Mouse (Mus musculus): ENCODE measurements around the gene Arglu1. TPM values are rescaled to one million over a fixed set of nuclear protein-coding genes. Genes with fewer than 3 reads are reported as not detected.

The Arglu1 gene
- polyA plus RNA-seq (2017; shearing (Covaris generic)): 100 to 1,000 TPM; 162 to 193 TPM

DNA sequence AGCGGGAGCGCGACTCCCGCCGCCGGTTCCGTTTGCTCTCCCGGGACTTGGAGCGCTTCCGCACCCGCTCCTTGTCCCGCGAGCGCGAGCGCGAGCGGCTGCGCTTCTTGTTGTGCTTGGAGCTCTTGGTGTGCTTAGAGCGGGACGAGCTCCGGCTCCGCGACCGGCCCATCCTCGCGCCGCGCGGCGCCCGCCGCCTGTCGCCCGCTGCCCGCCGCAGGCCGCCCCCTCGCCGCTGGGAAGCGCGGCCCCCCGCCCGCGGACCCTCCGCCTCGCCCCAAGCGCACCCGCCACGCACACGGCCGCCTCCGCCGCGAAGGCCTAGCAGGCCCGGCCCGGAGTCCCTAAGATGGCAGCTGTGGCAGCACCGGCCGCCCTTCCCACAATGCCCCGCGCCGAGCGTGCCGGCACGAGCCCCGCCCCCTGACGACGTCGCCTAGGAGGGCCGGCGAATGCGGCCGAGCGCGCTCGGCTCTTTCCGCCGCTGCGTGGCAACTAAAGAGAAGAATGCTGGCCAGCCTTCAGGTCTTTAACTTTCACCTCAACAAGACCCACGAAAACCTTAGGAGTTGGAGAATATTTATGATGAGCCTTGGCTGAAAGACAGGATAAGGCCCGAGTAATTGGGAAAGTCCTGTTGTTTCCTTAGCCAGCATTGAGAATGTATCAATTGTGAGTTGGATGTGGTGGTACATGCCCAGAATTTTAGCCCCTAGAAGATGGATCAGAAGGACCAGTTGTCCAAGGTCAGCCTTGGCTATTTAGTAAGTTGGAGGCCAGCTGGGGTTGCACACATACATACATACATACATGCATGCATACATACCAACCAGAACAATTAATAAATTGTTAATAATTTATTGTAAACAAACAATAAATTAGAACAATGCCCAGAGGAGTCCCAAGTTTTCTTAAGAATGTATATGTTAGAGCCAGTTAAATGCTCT lies at the start of gene Arglu1:
Arglu1 (minus strand) TSS at position 376 of the 947 bp plus-strand sequence.
- peak; percentile 89 for ATAC-seq

DNA sequence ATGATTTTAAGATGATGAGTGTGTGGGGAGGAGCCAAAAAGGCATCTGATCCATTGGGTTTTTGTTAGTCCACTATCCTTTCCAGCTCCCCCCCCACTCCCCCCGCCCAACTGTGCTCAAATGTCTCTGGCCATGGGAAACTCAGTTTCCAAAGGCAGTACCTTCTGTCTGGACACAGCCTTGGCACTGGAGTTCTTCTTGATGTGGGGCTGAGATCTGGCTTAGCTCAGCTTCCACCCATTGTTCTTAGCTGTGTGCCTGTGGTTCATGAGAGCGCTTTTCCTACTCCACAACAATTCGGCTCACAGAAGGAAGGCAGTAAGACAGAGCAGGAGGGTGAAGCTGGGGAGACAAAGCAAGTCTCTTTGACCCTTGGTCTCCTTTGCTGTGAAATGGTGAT lies 47.0 kb upstream of the Arglu1 start:
- no peak for ATAC-seq

DNA sequence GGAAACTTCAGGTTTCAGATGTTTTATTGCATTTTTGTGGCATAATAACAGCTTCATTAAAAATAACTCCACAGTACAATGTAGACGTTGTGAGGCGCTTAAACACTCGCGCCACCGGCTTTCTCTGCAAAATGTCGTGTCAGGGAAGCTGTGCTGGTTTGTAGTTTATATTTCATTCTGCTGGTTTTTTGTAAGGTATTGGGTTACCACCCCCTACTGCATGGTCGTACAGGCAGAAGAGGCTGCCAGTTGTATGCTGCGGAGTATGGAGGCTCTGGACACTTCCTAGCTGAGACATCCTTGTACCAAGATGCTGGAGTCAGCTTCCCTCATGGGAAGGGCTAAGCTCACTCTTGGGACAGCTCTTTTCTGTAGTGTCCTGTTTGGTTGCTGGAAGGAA lies 46.5 kb upstream of the Arglu1 start:
- ATAC-seq: no peak

DNA sequence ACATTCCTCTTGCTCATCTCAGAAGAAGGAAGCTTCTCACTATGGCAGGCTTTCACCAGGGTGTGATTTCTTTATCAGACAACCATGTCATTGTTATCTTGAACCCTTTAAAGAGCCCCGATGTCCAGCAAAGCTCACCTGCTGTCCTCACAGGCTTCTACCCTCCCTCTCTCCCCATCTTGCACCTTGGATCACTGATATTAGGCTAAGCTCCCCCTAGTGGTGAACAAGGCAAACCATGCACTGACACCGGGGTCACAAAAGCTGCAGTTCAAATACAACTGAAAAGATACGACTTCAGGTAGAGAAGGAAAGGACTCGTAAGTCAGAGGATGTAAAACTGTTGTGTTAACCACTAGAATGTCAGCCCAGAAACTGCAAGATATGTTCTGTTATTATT lies 43.5 kb upstream of the Arglu1 start:
- ATAC-seq: no peak

DNA sequence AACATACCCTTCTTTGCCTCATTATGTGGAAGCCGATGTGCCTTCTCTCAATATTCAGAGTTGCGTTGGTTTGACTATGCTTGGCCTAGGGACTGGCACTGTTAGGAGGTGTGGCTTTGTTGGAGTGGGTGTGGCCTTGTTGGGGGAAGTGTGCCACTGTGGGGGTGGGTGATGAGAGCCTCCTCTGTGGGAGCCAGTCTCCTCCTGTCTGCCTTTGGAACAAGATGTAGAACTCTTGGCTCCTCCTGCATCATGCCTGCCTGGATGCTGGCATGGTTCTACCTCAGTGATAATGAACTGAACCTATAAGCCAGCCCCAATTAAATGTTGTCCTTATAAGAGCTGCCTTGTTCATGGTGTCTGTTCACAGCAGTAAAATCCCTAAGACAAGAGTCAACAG lies 38.3 kb upstream of the Arglu1 start:
- no peak for ATAC-seq

DNA sequence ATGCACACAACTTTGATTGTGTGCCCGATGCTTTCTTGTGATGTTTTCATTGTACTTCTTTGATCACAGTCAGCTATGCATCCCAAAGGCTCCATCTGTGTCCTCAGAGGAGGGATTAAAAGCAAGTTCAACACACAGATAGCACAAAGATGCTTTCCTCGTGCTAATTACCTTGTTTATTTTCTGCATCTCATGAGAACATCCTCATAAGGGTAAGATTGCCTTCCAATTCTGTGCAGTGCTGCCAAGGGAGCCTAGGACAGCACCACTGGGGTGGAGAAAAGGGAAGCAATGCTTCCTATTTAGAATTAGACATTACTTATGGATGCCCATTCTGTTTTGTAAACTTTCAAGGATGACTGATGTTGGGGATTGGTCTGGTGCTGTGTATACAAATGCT lies 36.2 kb upstream of the Arglu1 start:
- no peak for ATAC-seq

DNA sequence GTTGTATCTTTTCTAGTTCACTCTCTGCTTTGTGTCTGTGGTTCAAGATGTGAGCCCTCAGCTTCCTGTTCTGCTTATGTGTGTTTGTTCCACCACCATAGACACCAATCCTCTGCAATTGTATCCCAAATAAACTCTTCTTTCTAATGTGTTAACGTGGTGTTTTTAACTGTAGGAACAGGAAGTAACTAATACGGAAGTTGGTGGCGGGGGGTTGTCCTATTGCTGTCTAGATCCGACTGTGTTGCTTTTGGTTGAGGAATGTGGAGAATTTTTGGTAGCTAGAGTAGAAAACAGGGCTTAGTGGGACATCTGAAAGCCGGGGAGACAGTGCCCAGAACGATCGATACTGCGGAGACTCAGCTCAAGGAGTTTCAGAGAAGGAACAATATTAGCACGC lies 14.5 kb upstream of the Arglu1 start:
- ATAC-seq: no peak

DNA sequence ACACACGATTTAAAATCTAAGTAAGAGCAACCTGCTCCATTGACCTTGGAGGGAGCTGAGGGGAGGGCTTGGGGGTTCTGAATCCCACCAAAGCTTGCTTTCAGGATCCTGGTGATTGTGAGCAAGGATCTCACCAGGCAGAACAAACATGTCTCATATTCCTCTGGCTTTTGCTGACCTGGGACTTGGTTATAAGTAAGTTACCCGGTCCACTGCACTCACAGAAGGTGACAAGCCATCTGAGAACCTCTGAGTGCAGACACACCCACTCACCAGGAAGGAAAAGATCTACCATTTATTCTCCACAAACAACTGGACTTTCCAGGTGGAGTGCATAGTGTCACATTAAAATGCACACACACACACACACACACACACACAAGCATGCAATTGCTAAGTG lies 13.3 kb upstream of the Arglu1 start:
- ATAC-seq: no peak

DNA sequence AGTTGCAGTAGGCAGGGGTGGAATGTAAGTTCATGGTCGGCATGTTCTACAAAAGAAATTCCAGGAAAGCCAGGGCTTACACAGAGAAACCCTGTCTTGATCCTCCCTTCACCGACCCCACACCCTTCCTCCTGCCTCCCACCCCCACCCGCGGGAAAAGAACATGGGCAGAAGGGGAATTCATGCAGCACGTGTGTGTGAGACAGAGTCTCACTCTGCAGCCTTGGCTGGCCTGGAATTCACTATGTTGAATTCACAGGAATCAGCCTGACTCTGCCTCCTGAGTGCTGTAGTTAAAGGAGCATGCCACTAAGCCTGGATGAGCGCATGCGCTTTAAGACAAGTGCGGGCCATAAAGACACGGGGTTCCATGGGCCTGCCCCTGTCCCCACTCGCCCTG lies 10.5 kb upstream of the Arglu1 start:
- ATAC-seq: no peak

DNA sequence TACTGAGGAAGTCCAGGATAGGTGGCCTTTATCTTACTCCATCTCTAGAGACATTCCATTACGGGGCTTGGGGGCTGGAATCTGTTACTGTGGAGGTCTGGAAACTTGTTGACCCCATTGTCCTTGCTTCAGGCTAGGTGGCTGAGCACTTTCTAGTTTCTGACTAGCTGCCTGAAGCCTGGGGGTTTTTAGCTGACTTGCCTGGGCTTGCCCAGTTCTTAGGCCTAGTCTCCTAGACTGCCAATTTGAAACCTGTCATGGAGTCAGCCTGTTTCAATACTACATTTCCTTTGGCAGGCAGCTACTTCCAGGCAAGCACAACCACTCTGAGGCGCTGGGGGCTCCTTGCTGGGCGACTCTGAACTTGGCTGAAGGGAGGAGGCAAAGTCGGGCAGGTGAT lies 9.9 kb upstream of the Arglu1 start:
- ATAC-seq: no peak

DNA sequence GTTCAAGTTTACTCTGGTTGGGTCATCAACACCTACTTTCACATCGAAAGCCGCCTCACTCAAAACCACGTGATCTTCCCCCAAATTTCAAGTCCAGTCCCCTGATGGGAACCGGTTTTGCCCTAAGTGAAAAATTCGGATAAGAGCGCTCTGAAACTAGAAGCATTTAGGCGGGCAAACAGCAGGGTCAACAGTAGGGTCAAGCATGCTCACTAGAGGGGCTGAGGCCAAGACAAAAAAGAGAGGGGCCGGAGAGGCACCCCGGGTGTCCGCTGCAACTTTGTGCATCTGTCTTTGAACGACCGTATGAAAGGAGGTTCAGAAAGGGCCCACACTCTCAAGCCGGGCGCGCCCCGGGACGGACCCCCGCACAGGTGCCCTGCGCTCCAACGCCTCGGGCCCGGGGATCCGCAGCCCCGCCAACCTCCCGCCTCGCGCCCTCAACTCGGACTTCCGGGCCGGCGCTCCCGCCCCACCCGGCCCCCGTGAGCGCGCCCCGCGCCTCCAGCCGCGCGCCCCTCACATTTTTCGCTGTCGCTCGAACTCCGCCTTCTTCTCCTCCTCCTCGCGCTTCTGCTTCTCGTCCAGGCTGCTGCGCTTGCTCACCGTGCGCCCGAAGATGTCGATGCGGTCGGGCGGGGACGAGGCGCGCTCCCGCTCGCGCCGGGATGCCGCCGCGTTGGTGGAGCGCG lies 721 bp downstream of the Arglu1 start:
- ATAC-seq: peak; percentile 33

DNA sequence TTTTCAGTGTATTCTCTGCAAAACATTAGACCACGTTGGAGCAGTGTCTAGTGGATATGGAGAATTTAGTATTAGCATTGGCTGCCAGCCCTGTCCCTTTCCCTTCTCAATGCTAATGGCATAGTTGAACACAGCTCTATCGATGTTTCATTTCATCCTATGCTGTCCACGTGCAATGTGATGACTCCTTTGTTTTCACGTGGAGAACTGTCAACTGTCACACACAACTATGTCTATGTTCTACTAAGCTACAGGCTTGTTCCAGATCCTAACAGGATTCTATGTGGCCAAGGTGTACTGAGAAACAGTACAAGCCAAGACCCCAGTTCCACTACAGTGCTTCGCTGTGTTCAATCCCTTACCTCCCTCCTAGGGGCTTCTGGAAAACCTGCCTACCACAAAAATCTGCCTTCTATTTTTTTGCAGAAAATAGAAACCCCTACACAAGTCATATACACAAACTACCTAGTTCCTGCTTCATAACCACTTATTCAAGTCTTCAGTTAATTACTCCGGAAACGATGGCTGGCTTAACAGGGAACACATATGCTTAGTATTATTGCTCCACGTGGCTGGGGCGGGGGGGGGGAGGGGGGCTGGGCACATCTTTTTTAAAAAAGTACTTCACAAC lies 1.4 kb downstream of the Arglu1 start:
- peak; percentile 20 for ATAC-seq

DNA sequence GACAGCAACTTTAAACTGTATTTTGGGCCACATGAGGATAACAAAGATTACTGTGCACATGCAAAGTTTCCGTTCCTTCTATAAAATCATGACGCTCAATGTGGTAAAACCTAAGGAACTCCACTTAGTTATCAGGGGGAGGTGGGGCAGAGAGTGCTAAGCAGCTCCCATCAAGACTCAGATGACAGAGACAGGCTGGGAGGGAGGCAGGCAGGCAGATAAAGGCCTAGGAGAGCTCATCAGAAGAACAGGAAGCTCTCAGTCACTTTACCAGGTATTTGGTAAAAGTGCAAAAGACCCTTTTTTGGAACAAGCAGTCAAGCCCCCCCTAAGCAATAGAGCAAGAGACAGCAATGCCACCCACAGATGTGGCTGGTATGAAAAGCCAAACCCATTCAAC lies 4.8 kb downstream of the Arglu1 start:
- ATAC-seq: no peak

DNA sequence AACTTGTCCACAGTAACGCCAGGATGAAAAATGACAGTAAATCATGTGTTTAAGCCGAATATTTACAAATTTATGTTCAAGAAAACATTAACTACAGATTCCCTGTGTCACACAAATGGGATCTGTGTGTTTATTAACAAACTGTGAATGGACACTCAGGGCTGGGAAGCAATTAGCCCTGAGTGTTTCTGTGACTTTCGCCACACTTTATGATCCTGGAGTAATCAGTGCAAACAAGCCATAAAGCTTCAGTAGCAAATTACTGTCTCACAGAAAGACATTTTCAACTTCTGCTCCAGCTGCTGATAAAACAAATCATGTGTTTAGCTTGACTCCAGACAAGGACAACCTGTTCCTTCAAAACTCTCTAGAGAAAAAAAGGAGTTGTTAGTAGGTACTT lies 7.6 kb downstream of the Arglu1 start:
- no peak for ATAC-seq

DNA sequence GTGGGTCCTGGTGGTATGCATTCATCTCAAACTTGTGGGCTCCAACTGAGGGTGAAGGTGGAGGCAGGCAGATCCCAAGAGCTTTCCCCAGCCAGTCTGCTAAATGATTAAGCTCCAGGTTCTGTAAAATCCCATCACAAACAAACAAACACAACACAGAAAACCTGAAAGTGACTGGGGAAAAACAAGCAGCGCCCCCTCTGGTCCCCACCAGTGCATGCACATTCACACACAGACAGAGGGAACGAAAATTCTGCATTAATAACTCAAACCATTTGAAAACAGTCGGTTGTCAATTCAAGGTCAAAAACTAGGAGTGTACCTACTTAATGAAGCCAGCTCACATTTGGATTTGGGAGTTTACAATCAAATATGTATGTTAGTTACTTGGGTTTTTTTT lies 12.1 kb downstream of the Arglu1 start:
- no peak for ATAC-seq

DNA sequence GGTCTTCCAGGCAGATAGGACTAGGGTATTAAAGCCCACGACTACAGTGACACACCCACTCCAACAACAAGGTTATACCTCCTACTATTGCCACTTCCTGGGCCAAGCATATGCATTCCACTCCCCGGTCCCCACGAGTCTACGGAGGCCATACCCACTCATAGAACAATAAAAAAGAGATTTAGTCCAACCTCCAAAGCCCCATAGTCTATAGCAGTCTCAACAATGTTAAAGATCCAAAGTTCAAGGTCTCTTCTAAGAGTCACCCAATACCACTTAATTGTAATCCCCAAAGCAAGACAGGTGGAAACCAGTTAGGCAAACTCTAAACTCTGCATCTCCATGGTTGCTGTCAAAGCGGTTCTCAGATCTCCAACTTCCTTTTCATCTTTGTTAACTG lies 15.5 kb downstream of the Arglu1 start:
- ATAC-seq: no peak

DNA sequence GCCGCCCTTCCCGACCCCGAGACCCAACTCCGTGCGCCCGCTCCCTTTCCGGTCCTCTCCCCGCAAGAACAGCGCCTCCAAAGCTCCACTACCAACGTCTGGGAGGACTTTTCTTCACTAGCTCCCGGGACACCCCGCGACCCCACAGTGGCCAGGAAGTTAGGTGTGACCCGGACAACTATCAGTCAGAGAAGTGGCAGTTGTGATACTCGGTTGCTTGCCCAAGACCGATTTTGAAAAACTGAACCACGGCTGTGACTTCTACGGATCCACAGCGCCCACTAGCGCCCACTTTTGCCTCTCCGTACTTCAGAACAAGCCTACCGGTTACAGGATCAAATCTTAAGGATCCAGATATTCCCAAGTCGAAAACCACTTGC lies 28.6 kb downstream of the Arglu1 start:
- peak; percentile 53 for ATAC-seq

DNA sequence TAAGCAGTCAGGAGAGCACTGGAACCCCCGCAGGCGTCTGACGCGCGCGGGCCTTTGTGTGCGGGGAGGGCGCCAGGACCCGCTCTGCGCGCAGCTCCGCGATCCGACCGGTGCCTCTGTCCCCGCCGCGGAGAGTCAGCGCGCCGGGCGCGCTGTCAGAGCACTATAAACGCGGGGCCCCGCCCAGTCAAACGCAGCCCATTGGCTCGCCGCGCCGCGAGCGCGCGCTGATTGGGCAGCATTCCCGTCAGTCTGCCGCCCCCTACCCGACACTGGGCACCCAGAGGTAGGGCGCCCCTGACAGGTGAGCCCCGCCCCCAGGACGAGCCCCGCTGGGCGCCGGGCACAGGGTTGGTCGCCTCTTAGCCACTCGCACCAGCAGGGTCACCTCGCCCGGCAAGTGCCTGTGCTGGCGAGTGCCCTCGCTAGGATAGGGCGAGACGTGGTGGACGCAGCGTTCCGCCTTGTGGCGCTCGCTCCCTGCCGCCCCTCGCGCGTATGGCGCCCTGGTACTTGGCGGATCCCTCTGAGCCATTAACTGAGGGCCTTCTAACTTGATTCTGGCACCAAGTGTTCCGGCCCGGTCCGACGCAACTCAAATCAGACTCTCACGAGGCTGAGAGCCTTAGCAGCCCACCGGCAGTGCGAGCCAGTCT lies 29.1 kb downstream of the Arglu1 start, which contains the start of gene Efnb2:
Efnb2 (minus strand) TSS at position 140 of the 656 bp plus-strand sequence.
- peak; percentile 87 for ATAC-seq

DNA sequence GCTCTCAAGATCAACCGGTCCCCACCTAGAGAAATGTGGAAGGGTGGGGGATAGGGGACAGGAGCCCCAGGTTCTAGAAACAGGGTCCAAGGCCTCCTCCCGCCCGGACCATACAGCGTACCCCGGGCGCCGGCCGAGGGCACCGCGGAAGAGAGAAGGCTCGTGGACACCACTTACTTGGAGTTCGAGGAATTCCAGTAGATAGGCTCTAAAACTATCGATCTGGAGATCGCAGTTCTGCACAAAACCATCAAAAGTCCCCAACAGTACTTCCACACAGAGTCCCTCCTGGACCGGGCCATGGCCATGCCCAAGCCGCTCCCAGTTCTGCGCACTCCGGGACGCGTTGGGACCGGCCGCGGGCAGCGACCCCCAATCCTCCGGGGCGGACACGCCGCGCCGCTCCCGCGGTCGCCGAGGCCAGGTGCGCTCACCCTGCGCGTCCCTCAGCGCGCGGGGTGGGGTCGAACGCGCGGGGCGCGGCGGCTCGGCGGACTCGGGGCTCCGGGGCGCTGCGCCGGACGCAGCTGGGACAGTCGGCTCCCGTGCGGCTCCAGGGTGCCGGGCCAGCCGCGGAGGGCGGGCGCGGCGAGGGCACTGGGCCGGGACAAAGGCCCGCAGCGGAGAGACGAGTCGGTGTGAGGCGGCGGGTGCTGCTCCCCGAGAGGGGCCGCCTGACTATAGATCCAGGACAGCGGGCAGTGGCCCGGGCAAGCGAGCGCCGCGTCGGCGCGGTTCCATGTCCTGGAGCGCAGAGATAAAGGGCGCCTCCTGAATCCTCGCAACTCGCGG lies 29.8 kb downstream of the Arglu1 start:
- no peak for ATAC-seq

DNA sequence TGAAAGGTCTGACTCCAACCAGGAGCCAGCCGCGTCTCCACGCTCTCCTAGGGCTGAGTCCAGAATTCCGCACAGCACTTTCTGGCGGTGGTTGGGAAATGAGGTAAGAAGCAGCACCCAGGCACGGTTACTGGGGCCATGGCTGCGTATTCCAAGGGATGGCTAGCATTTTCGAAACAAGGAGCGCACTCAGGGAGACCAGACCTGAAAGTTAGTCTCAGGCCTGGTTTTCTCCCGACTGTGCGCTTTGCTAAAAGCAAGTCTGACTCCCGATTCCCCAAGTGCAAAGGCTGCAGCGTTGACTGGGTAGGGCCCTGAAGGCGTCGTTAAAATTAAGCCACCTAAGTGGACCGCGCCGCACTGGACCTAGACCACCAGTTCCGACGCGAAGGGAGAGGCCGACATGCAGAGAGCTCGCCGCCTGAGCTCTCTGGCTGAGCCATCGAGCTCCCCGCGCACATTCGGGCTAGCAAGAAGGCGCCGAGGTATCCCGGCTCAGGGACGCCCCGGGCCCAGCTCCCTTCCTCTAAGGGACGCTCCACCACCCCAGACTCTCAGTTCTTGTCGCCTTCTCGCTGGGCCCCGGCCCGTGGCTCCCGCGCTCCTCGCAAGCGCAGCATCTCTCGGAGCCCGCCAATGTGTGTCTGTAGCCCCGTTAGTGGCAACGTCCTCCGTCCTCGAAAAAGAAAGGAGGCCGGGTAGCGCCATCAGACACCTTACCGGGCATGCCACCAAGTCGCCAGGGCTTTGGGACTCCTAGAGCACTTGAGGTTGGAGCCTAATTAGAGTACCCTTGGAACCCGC lies 30.6 kb downstream of the Arglu1 start:
- ATAC-seq: no peak
